Comparison of ENCODE assay signal across 20 mouse cellular contexts in genomic region chr19:5494314-5494713, GRCm38 (mm10). TPM values are rescaled to one million over a fixed set of nuclear protein-coding genes. Genes with fewer than 3 reads are reported as not detected.
DNase-seq lines count a peak whose midpoint lies in the region; ATAC-seq lines count a peak whose summit lies in the region.
"Had no signal": no experiment of that assay in that cellular context is flagged by ENCODE, and none has a peak within 500 bp of the region (broad histone marks: within the 10 kb centered on the region; RNA-seq: fewer than 3 reads in every experiment).

No protein-coding gene starts in this region.

- H3K27me3 ChIP-seq in kidney, embryonic 14.5 days (ENCODE audit: control insufficient read depth, insufficient read depth, low read length), result no peaks in the 10 kb centered on the region
- H3K27me3 ChIP-seq in kidney, embryonic 15.5 days, result no peaks in the 10 kb centered on the region
- H3K27me3 ChIP-seq: forebrain, embryonic 13.5 days; limb, embryonic 15.5 days; midbrain, embryonic 15.5 days; stomach, embryonic 15.5 days had no signal

- WGBS in kidney, embryonic 14.5 days, result 71% methylated on average over 3 of the region's 3 CpGs
- WGBS in kidney, embryonic 15.5 days, result 83% methylated on average over 3 of the region's 3 CpGs

- peaks cover 53% of the 10 kb centered on the region for H3K36me3 ChIP-seq in kidney, embryonic 14.5 days (ENCODE audit: control insufficient read depth, insufficient read depth, low read length)
- peaks cover 63% of the 10 kb centered on the region for H3K36me3 ChIP-seq in kidney, embryonic 15.5 days

- no peak overlapping the region for H3K4me3 ChIP-seq in kidney, embryonic 14.5 days (ENCODE audit: low read length)
- H3K4me3 ChIP-seq in kidney, embryonic 15.5 days (replicated peaks), result no peak overlapping the region
- H3K4me3 ChIP-seq: forebrain, embryonic 13.5 days; heart, embryonic 10.5 days; limb, embryonic 15.5 days; midbrain, embryonic 15.5 days; myocyte; stomach, embryonic 15.5 days had no signal

- no peak overlapping the region for H3K9ac ChIP-seq in kidney, embryonic 14.5 days (ENCODE audit: low read depth, low read length)
- no peak overlapping the region for H3K9ac ChIP-seq in kidney, embryonic 15.5 days
- H3K9ac ChIP-seq: forebrain, embryonic 13.5 days; limb, embryonic 15.5 days; midbrain, embryonic 15.5 days; stomach, embryonic 15.5 days had no signal

- no peak for ATAC-seq in kidney, embryonic 14.5 days (ENCODE audit: low FRiP score, low TSS enrichment)
- ATAC-seq in kidney, embryonic 15.5 days (replicated peaks; ENCODE audit: low FRiP score), result no peak
- ATAC-seq: forebrain, embryonic 13.5 days; midbrain, embryonic 15.5 days had no signal

- DNase-seq in adrenal gland, postnatal 14 days, result peak; percentile 2
- DNase-seq in adrenal gland, adult (ENCODE audit: inconsistent age in 2 of 2, low spot score in 1 of 2), result no peak
- DNase-seq in kidney, adult 9 months, result peak; percentile 77
- no peak for DNase-seq in thymus, adult 18-20 months
- no peak for DNase-seq in cerebellum, adult 9-11 months
- DNase-seq in spleen, postnatal 4 days (ENCODE audit: low spot score in 2 of 2), result no peak
- DNase-seq: cerebellum, adult 2 months; gastrocnemius, postnatal 36 days; heart, postnatal 10 days; lung, adult 2 months; lung, postnatal 36 days; right cerebral cortex, postnatal 14 days had no signal

- H3K4me2 ChIP-seq in kidney, embryonic 14.5 days (replicated peaks; ENCODE audit: low read depth, low read length), result no peak overlapping the region
- no peak overlapping the region for H3K4me2 ChIP-seq in kidney, embryonic 15.5 days
- H3K4me2 ChIP-seq: forebrain, embryonic 13.5 days; limb, embryonic 15.5 days; midbrain, embryonic 15.5 days; stomach, embryonic 15.5 days had no signal

- peaks cover 12% of the 10 kb centered on the region; the same call in 1 of the 2 replicates for H3K4me1 ChIP-seq in kidney, embryonic 14.5 days (ENCODE audit: control insufficient read depth, insufficient read depth, low read length)
- peaks cover 33% of the 10 kb centered on the region for H3K4me1 ChIP-seq in kidney, embryonic 15.5 days

- no peak overlapping the region for H3K27ac ChIP-seq in kidney, embryonic 14.5 days (ENCODE audit: low read depth, low read length)
- H3K27ac ChIP-seq in kidney, embryonic 15.5 days, result 0 out of 2 replicates have a peak overlapping the region, but pooled peaks have one; percentile 27
- H3K27ac ChIP-seq: forebrain, embryonic 13.5 days; heart, embryonic 10.5 days; limb, embryonic 15.5 days; midbrain, embryonic 15.5 days; stomach, embryonic 15.5 days had no signal

- no peaks in the 10 kb centered on the region for H3K9me3 ChIP-seq in kidney, embryonic 14.5 days (ENCODE audit: control insufficient read depth, low read length)
- H3K9me3 ChIP-seq in kidney, embryonic 15.5 days (replicated peaks), result no peaks in the 10 kb centered on the region
- H3K9me3 ChIP-seq: forebrain, embryonic 13.5 days; heart, embryonic 10.5 days; limb, embryonic 15.5 days; midbrain, embryonic 15.5 days; stomach, embryonic 15.5 days had no signal

RNA-seq across cellular contexts. Expression of gene Cfl1, which starts 4.1 kb away (rescaled TPM):
- 640 and 706 TPM in 2 replicates for total RNA-seq in adrenal gland, postnatal 14 days (2021)
- polyA plus RNA-seq in kidney, embryonic 14.5 days (2014; fragmentation: Nextera tagmentation; extraction: Ambion mirVana), result 3,114 and 3,144 TPM in 2 replicates
- polyA plus RNA-seq in kidney, embryonic 15.5 days (2015; fragmentation: Nextera tagmentation; extraction: Ambion mirVana), result 2,798 and 2,930 TPM in 2 replicates

RNA-seq across cellular contexts. Expression of gene Mus81, which starts 6.1 kb away (rescaled TPM):
- 22.3 and 28.6 TPM in 2 replicates for total RNA-seq in adrenal gland, postnatal 14 days (2021)
- 36.2 and 42.2 TPM in 2 replicates for polyA plus RNA-seq in kidney, embryonic 14.5 days (2014; fragmentation: Nextera tagmentation; extraction: Ambion mirVana)
- polyA plus RNA-seq in kidney, embryonic 15.5 days (2015; fragmentation: Nextera tagmentation; extraction: Ambion mirVana), result 37.0 and 47.4 TPM in 2 replicates

RNA-seq across cellular contexts. Expression of gene 1700020D05Rik, which starts 9.3 kb away (rescaled TPM):
- 1.0 and 2.2 TPM in 2 replicates for total RNA-seq in adrenal gland, postnatal 14 days (2021)
- 0.19 TPM in 1 of 2 replicates, not detected in the other for polyA plus RNA-seq in kidney, embryonic 14.5 days (2014; fragmentation: Nextera tagmentation; extraction: Ambion mirVana)
- polyA plus RNA-seq in kidney, embryonic 15.5 days (2015; fragmentation: Nextera tagmentation; extraction: Ambion mirVana), result 0.30 and 0.32 TPM in 2 replicates
- polyA plus RNA-seq: limb, embryonic 15.5 days; midbrain, embryonic 15.5 days; stomach, embryonic 15.5 days had no signal

RNA-seq across cellular contexts. Expression of gene Snx32, which starts 16.0 kb away (rescaled TPM):
- total RNA-seq in adrenal gland, postnatal 14 days (2021), result 10.4 and 11.8 TPM in 2 replicates
- 5.7 and 6.5 TPM in 2 replicates for polyA plus RNA-seq in kidney, embryonic 14.5 days (2014; fragmentation: Nextera tagmentation; extraction: Ambion mirVana)
- 7.5 and 9.3 TPM in 2 replicates for polyA plus RNA-seq in kidney, embryonic 15.5 days (2015; fragmentation: Nextera tagmentation; extraction: Ambion mirVana)

RNA-seq across cellular contexts. Expression of gene Efemp2, which starts 20.6 kb away (rescaled TPM):
- 42.5 and 45.9 TPM in 2 replicates for total RNA-seq in adrenal gland, postnatal 14 days (2021)
- 109 and 139 TPM in 2 replicates for polyA plus RNA-seq in kidney, embryonic 14.5 days (2014; fragmentation: Nextera tagmentation; extraction: Ambion mirVana)
- 156 and 179 TPM in 2 replicates for polyA plus RNA-seq in kidney, embryonic 15.5 days (2015; fragmentation: Nextera tagmentation; extraction: Ambion mirVana)

Comparison
In these comparisons a context has a peak if more than half of its experiments do, and no peak if none do; other contexts are left out.
1. DNase-seq: peak in adrenal gland, postnatal 14 days (single experiment) and kidney, adult 9 months (single experiment); none in adrenal gland, adult (0 of 2), thymus, adult 18-20 months (0 of 2), cerebellum, adult 9-11 months (single experiment) and spleen, postnatal 4 days (0 of 2).